Mouse (Mus musculus) adrenal gland, postnatal 4 days (tissue): ENCODE data around the gene Kxd1. TPM values are rescaled to one million over a fixed set of nuclear protein-coding genes. Genes with fewer than 3 reads are reported as not detected.
A peak's percentile ranks its signal among the peaks of the same experiment; 100 is the strongest.

ENCODE experiments used
- DNase-seq, 2 experiments: peaks; one replicate each; pipeline ENCODE4 v3.0.0; 2021 to 2022; ENCODE audit warnings: low spot score in 2 of 2, mixed read lengths in 2 of 2
- total RNA-seq, 2 experiments: library from RNA; stranded (reverse); gene quantifications; 2 replicates each; pipeline ENCODE4 v1.2.3; 2021

Gene Kxd1
- total RNA-seq, 2 experiments from 2014 or later = 80.4 to 80.5 TPM

DNA sequence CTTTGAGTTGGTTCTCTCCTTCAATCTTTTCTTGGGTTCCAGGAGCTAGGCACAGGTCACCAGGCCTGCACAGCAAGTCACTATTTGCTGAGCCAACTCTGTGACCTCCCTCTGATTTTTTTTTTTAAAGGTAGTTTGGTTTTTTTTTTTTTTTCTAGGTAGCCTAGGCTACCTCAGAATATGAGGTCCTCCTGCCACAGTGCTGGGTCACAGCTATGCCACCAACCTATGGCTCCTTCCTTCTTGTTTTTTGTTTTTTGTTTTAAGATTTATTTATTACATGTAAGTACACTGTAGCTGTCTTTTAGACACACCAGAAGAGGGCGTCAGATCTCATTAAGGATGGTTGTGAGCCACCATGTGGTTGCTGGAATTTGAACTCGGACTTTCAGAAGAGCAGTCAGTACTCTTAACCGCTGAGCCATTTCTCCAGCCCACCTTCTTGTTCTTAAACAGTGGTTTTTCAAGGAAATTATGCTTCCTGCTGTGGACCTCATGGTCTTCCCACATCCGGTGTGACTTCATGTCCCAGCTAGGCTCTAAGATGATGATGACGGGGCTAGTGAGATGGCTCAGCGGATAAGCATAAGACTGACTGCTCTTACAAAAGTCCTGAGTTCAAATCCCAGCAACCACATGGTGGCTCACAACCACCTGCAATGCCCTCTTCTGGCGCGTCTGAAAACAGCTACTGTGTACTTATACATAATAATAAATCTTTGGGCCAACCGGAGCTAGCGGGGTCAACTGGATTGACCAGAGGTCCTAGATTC is 21.8 kb upstream of the Kxd1 start:
- DNase-seq = no peak

DNA sequence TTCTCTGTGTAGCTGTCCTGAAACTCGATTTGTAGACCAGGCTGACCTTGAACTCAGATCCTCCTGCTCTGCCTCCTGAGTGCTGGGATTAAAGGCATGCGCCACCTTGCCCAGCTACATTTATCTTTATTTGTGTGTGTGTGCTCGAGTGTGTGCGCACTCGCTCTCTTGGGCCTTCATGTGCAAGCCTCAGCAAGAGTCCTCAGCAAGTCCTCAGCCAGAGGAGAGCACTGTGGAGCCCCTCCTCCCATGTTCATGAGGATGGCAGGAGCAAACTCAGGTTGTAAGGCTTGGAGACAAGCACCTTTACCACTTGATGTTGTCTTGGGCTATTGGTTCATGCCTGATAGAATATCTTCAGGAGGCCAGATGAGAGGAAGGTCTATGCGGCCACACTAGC is 20.0 kb upstream of the Kxd1 start:
- DNase-seq = no peak

DNA sequence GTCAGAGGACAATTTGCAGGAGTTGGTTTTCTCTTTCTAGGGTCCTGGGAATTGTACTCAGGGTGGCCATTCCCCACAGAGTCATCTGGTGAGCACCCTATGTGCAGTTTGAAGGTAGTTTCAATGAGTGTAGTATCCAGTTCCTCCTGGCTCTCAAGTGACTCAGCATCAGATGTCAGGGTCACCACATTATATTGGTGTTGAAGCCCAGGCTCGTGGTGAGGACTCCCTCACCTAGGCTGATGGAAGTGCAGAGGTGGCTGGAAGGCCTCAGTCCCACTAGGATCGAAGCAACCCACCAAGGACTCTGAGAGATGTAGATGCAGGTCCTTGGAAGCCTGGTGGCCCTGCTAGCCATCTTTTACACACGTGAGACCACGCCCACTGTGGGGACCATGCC is 18.7 kb upstream of the Kxd1 start:
- no peak for DNase-seq

DNA sequence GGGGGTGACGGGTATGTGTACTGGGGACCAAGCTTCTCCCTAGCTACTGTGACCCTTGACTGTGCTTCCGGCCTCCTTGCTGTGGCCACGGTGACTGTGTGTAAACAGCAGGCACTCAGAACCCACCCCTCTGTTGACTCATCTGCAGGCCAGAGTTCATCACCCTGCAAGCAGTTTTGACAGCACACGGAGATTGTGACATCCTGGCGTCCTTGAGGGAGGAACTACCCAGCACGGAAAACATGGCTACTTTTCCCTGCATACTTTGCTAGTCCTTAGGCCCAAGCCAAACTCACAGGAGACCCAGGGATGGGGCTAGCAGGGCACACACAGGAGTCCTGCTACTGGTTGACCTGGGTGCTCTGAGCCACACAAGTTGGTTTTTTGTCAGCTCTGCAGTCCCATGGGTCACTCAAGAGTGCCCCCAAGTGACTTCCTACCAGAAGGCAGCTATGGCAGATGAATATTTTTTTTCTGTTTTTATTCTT is 16.5 kb upstream of the Kxd1 start:
- peak in 1 of 2 experiments; percentile 39 for DNase-seq

DNA sequence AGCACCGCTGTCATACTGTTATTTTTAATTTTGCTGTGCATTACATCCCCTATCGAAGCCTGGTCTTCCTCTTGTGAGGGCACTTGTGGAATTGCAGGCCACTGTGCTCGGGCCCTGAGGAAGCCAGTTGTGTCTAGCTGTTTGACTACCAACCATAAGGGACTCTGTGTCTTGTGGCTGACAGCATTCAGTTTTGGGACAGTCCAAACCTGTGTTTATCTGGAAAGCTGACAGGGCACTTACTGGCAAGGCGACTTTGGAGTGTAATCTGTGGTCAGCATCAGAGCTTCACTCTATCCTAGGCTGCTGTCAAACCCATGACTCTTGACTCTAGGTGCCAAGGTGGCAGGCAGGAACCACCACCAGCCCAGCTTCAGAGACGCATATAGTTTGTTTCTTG is 13.3 kb upstream of the Kxd1 start:
- no peak for DNase-seq

DNA sequence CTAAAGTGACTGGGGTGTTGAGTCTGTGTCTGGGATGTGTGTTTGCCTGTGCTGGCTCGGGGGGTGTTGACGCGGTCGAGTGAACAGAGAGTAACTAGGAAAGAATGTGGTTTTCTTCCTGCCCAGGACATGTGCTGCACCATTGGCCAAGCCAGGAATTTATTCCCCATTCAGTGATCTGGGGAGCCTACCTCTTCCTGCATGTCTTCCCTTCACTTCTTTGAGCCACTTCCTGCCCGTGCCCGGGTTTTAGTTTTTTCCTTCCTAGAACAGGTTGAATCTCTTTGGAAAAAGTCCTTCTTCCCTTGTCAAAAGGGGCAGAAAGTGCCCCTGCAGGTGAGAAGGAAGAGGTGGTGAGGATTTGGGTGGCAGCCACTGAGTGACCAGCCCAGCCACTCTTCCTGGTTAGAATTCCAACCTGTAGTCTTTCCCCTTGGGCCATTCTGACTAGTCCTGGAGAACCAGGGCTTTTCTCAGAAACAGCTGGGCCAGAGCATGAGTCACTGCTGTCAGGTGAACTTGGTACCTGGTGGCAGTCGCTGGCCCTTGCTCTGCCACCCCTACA is 12.8 kb upstream of the Kxd1 start:
- no peak for DNase-seq

DNA sequence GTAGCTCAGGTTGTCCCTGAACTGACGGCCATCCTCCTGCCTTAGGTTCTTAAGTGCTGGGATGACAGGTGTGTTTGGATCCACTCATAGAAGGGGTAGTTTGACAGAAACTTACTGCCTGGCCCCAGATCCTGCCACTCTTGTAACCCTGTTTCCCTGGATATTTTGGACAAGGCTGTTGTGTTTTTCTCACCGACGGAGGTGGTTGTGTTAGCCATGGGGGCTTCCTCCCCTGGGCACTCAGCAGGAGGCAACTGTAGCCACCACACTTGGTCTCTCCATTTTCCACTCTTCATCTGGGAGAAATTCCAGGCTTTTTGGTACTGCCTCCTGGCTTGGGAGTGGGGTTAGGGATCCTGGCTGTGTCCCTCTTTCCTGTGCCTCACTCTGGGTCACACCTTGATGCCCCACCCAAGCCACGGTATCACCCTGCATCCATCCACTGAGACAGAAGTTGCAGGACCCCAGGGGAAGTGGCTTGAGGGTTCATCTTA is 12.3 kb upstream of the Kxd1 start:
- DNase-seq = no peak

DNA sequence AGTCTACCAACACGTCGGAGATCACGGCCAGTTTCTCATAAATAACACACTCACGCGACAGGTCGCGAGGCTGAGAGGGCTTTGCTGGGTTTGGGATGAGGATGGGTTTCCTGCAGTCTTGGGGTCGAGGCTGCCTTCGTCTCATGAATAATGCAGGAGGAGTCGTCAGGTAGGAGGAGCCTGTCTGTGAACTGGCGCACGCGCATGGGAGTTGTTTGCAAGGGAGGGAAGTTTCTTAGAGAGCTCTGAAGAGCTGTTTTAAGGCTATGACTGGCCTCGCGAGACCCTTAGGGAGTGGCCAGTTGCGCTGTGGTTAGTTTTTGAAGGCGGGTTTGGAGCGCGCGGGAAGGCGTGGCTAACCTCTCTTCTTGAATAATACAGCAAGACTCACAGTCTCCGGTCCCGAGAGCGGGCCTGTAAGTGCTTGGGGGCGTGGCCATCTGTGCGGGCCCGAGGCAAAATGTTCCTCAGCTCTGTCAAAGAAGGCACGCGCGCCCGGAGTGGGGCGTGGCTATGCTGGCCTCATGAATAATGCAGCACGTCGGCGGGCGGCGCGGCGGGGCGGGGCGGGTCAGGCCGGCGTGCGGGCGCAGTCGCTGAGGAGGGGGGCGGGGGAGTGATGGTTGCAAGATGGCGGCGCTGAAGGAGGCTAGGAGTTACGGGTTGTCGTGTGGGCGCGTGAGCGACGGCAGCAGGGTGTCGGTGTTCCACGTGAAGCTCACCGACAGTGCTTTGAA is 11.5 kb upstream of the Kxd1 start, which contains the start of gene Ell:
TSS of gene Ell (plus strand) at position 381 of the 737 bp plus-strand sequence.
- DNase-seq = peak; percentile 99 to 100

DNA sequence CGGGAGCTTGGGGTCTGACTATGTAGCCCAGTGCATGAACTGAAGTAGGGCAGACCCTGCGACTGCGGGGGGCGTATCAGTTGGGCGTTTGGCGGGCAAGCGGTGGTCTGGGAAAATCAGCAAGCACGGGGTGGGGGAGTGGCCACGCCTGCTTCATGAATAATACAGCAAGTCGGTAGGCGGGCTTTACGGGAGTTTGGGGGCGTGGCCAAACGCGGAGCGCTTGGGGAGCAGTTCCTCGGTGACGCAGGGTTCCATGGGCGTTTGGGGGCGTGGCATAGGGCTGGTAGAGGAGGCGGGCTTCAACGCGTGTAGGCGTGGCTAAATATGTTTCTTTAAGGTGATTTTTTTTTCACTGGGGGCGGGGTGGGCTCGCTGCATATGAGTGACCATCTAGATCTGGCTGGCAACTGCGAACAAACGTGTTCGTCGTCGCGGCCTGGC is 10.9 kb upstream of the Kxd1 start:
- peak; percentile 95 to 99 for DNase-seq

DNA sequence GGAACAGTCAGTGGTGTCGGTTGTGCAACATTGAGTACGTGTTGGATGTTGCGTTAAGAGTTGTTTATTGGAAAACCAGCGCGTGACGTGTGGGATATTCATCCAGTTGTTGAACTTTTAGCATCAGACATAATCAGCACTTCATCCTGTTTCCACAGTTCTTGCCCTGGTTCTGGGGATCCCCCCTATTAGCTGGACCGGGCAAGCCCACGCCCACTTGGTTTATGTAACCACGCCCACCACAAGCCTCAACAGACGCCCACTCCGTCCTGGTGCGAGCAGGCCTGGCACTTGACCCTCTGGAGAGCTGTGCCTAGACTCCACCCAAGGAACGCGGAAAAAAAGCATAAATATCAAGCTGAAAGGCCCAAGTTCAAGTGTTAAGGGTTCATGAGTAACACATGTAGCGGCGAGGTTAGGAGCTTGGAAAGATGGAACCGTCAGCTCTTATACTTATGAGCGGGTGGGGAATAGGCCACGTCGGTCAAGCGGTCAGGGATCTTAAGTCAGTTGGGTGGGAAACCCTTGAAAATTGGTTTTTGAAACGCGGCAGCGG is 10.3 kb upstream of the Kxd1 start:
- peak in 1 of 2 experiments; percentile 53 for DNase-seq

DNA sequence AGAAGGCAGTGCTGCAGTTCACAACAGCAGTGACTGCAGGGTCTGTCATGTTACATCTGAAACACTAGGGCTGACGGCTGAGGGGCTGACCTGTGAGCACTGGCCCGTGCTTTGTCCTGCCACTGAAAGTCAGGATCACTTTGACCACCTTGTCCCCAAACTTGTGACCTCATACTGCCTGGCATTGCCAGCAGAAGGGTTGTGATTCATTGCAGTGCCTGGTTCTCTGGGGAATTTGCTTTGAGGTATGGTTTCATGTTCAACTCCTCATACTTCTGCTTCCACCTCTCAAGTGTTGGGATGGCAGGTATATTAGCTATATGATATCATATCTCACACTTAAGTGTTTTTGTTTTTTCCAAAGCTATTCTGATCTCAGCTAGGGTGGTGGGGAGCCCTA is 7.9 kb upstream of the Kxd1 start:
- no peak for DNase-seq

DNA sequence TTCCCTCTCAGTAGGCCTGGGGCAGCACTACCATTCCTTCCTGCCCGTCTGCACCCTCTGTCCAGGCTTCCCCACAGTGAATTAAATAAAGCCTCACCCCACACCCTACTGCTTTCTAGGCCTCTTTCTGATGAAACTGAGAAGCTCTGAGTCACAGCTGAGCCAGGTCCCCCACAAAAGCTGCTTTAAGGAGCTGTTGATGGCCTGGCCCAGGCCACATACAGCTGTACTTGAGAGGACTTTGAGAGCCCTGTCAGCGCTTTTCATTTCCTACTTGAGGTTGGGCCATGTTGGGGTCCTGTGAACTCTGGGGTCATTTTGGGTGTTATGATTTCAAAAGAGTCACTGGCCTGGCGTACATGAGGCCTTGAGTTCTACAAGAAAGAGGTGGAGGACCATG is 7.5 kb upstream of the Kxd1 start:
- no peak for DNase-seq

DNA sequence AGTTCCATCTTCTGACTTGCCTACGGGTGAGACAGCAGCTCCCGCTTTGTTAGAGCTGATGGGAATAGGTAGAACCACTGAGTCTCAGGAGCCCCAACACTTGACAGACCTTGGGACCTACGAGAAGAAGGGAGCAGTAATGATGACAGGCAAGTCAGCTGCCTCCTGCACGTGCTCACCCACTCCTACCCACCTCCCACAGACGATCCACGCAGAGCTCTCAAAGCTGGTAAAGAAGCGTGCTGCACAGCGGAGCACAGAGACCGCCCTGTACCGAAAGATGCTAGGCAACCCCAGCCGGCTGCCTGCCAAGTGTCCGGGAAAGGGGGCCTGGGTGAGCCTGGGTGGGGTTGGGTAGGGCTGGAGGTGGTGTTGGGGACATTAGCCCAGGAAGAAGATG is 6.5 kb upstream of the Kxd1 start:
- no peak for DNase-seq

DNA sequence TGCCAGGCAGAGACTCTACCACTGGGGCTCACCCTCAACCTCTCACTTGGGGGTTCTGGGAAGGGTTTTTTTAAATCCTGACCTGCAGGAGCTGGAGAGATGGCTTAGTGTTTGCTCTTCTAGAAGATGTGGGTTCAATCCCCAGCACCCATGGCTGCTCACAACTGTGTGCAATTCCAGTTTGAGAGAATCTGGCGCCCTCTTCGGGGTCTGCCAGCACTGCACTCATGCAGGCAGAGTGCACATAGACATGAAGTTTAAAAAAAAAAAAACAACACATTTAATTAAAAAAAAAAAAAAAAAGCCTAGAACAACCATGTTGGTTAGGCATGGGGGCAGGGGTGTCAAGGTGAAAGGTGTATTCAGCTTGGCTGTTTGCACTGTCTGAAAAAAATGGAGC is 2.6 kb upstream of the Kxd1 start:
- no peak for DNase-seq

DNA sequence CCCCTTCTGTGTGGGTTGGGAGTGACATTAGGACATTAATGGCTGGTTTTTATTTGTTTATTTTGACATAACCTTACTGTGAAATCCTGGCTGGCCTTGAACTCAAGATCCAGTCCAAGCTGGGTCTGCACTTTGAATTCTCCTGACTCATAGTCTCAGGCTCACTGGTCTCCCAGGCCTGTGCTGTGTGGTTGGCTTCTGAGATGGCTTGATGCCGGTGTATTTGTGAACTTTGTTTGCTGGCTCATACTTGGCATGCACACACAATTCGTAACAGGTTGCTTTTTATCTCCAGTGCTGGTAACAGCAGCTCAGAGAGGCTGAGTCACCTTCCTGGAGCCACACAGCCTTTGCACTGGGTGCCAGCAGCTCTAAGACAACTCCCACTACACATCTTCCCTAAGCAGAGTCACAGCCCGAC is 2.0 kb upstream of the Kxd1 start:
- no peak for DNase-seq

DNA sequence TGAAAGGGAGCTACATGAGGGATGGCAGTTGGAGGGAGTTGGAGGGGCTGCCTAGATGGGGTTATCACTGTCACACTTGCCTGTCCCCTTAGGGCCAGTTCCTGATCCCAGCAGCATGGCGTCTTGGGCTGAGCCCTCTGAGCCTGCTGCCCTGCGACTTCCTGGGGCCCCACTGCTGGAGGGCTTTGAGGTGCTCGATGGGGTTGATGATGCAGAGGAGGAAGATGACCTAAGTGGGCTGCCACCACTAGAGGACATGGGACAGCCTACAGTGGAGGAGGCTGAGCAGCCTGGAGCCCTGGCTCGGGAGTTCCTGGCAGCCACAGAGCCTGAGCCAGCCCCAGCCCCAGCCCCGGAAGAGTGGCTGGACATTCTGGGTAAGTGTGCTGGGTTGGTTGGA is 1.5 kb upstream of the Kxd1 start:
- DNase-seq = no peak

DNA sequence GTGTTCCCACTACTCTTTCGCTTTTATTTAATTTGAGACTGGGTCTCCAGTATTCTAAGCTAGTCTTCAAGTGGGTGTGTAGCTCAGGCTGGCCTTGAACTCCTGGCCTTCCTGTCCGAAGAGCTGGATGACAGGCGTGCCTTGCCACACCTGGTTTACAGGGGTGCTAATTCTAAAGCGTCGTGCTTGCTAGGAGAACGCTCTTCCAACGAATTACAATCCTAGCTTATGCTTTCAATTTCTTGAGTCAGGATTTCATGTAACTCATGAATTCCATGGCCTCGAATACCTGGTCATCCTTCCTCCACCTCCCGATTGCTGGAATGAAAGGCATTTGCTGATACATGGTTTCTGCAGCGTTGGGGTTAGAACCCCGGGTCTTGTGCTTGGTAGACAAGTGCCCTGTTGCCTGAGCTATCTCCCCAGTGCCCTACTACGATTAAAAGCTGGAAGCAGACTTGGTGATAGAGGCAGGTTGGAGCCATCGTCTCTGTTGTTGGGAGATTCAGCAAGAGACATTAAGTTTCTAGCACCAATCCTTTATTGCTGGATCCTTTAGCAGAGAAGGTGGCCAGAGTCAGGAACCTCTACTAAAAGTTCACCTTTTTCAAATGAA is 534 bp upstream of the Kxd1 start:
- no peak for DNase-seq

DNA sequence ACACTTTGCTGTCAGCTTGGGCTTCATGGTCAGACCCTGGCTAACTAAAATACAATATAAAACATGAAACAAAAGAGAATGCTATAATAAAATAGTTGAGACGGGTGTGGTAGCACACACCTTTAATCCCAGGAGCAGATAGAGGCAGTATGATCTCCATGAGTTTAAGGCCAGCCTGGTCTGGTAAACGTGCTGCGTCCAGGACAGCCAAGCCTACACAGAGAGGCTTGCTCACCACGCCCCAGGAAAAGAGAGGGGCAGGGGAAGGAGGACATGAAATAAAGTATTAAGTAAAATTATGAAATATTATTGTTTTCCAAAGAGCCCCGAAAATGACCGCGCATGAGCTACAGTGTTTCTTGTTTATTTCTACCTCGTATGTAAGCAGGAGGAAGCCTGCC is 645 bp downstream of the Kxd1 start:
- no peak for DNase-seq

DNA sequence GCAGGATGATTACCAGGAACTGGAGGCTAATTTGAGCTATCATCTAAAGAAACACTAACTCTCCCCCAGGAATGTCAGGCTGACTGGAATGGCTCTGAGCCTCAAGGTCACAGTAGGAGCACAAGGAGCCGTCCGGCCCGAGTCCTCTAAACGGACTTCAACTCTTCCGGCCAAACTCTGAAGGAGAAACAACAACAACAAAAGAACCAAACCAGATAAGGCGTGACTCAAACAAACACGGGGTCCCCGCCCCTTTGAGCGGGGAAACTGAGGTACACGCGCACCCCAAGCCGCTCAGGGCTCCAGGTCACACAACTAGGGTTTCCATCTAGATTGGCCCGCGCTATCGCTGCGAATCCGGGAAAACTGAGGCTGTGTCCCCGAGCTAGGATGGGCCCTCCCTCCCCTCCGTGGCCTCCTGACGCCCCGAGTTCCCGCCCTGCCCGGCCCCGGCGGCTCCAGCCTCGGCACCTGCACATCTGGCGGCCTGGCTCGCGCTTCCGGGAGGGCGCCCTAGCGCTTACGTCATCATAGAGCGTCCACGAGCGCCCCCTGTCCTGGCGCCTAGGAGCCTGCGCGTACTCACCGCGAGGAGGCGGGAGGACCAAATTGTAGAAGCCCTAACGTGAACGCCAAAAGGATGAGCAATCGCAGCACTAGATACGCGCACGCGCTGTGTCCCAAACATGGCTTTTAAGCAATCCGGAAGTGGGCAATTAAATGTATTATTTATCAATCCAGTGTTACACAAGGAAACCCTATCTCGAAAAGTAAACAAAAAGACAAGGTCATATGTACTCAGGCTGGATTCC is 5.0 kb downstream of the Kxd1 start:
- peak; percentile 76 to 90 for DNase-seq

DNA sequence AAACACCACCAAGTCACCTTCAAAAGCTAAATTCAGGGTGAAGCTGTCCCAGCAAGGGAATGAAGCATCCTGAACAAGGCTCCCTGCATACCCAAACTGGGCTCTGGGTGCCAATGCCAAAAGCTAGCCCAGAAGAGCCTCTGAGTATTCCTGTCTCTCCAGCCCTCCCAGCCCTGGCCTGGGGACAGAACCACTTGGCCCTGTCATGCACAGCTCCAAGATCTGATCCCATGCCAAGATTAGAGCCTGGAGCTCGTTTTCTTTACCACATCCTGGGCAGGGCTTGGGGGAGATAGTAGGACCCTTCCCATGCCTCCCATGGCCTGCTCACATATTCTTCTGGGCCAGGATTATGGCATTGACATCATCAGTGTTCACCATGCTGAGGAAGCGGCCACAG is 8.2 kb downstream of the Kxd1 start:
- no peak for DNase-seq
